Mouse (Mus musculus) MEL (cell line): ENCODE data around the gene Gm11172. TPM values are rescaled to one million over a fixed set of nuclear protein-coding genes. Genes with fewer than 3 reads are reported as not detected.

ENCODE experiments used
- DNase-seq: peaks from one replicate; pipeline ENCODE4 v3.0.0; 2011; ENCODE audit warnings: low read depth, low spot score
- H3K27ac ChIP-seq: 2 replicates; pipeline ENCODE4 v1.5.1; 2012; ENCODE audit warnings: low read depth, mild to moderate bottlenecking, control low read depth, low read length, moderate library complexity; ENCODE audit not compliant: control insufficient read depth
- H3K27me3 ChIP-seq, 2 experiments: fragments of 150-350 bp in 1 of 2; sonication (generic) in 1 of 2; 2 replicates each; pipeline ENCODE4 v1.6.1; 2012; ENCODE audit warnings: low read length in 2 of 2, mild to moderate bottlenecking in 2 of 2, improper control_type of control experiment in 1 of 2, moderate library complexity in 1 of 2; ENCODE audit not compliant: insufficient read depth in 2 of 2, control insufficient read depth in 1 of 2
- H3K36me3 ChIP-seq, 2 experiments: 2 replicates each; pipeline ENCODE4 v1.6.1; 2012 to 2014; ENCODE audit warnings: low read length in 2 of 2, improper control_type of control experiment in 1 of 2, inconsistent platforms in 1 of 2, mild to moderate bottlenecking in 1 of 2; ENCODE audit not compliant: insufficient read depth in 2 of 2, control insufficient read depth in 1 of 2
- H3K4me1 ChIP-seq, 2 experiments: fragments of 150-350 bp in 1 of 2; sonication (generic) in 1 of 2; 2 replicates each; pipeline ENCODE4 v1.6.1; 2012; ENCODE audit warnings: low read length in 2 of 2, improper control_type of control experiment in 1 of 2, mild to moderate bottlenecking in 1 of 2; ENCODE audit not compliant: insufficient read depth in 2 of 2, control insufficient read depth in 1 of 2
- H3K4me3 ChIP-seq, 2 experiments: fragments of 150-350 bp in 1 of 2; sonication (generic) in 1 of 2; 2 replicates each; pipeline ENCODE4 v1.5.1; 2012; ENCODE audit warnings: low read depth in 2 of 2, low read length in 2 of 2, mild to moderate bottlenecking in 2 of 2, moderate library complexity in 2 of 2, control low read depth in 1 of 2, improper control_type of control experiment in 1 of 2; ENCODE audit not compliant: control insufficient read depth in 1 of 2, insufficient read depth in 1 of 2
- H3K79me2 ChIP-seq: 2 replicates; pipeline ENCODE4 v1.6.1; 2012; ENCODE audit warnings: mild to moderate bottlenecking, low read length, moderate library complexity; ENCODE audit not compliant: control insufficient read depth, poor library complexity, insufficient read depth
- H3K9ac ChIP-seq: 2 replicates; pipeline ENCODE4 v1.6.1; 2012; ENCODE audit warnings: low read depth, mild to moderate bottlenecking, control low read depth, low read length, moderate library complexity; ENCODE audit not compliant: control insufficient read depth, poor library complexity, severe bottlenecking
- H3K9me3 ChIP-seq: fragments of 150-350 bp; sonication (generic); replicated peaks from 2 replicates; pipeline ENCODE4 v1.6.1; 2012; ENCODE audit warnings: mild to moderate bottlenecking, low read length, improper control_type of control experiment, moderate library complexity; ENCODE audit not compliant: insufficient read depth
- BHLHE40 ChIP-seq: IDR thresholded peaks from 2 replicates; pipeline ENCODE4 v1.6.1; 2012; ENCODE audit warnings: low read depth, mild to moderate bottlenecking, inconsistent platforms, low read length, improper control_type of control experiment, borderline replicate concordance
- CHD2 ChIP-seq: IDR thresholded peaks from 2 replicates; pipeline ENCODE4 v1.6.1; 2011; ENCODE audit warnings: low read length, improper control_type of control experiment
- CTCF ChIP-seq, 3 experiments: IDR thresholded peaks in 2 of 3; conservative IDR thresholded peaks in 1 of 3; 2 replicates each; pipeline ENCODE4 v1.5.1; 2011 to 2012; ENCODE audit warnings: low read length in 3 of 3, low read depth in 2 of 3, mild to moderate bottlenecking in 2 of 3, improper control_type of control experiment in 1 of 3, inconsistent platforms in 1 of 3, mixed read lengths in 1 of 3, moderate library complexity in 1 of 3; ENCODE audit not compliant: control insufficient read depth in 1 of 3, insufficient read depth in 1 of 3, poor library complexity in 1 of 3, severe bottlenecking in 1 of 3
- GATA1 ChIP-seq: IDR thresholded peaks from 2 replicates; pipeline ENCODE4 v1.6.1; 2011; ENCODE audit warnings: low read depth, low read length, improper control_type of control experiment
- HCFC1 ChIP-seq: IDR thresholded peaks from 2 replicates; pipeline ENCODE4 v1.6.1; 2012; ENCODE audit warnings: low read depth, mild to moderate bottlenecking, inconsistent platforms, low read length, improper control_type of control experiment, moderate library complexity
- JUND ChIP-seq: IDR thresholded peaks from 2 replicates; pipeline ENCODE4 v1.6.1; 2011; ENCODE audit warnings: low read depth, mild to moderate bottlenecking, improper control_type of control experiment, low read length
- KAT2A ChIP-seq: conservative IDR thresholded peaks from 2 replicates; pipeline ENCODE4 v1.6.1; 2012; ENCODE audit warnings: low read depth, low read length, improper control_type of control experiment, inconsistent platforms
- MAZ ChIP-seq: IDR thresholded peaks from 2 replicates; pipeline ENCODE4 v1.6.1; 2012; ENCODE audit warnings: low read depth, mild to moderate bottlenecking, inconsistent platforms, low read length, improper control_type of control experiment
- MEF2A ChIP-seq: IDR thresholded peaks from 2 replicates; pipeline ENCODE4 v1.6.1; 2014; ENCODE audit warnings: low read depth, mild to moderate bottlenecking, inconsistent platforms, low read length, improper control_type of control experiment; ENCODE audit not compliant: poor library complexity, insufficient replicate concordance, severe bottlenecking; ENCODE audit errors: extremely low read depth
- MXI1 ChIP-seq: IDR thresholded peaks from 2 replicates; pipeline ENCODE4 v1.6.1; 2011; ENCODE audit warnings: mild to moderate bottlenecking, low read depth, low read length, improper control_type of control experiment
- MYC ChIP-seq: IDR thresholded peaks from 2 replicates; pipeline ENCODE4 v1.6.1; 2011; ENCODE audit warnings: low read depth, mild to moderate bottlenecking, low read length, improper control_type of control experiment, moderate library complexity
- POLR2A ChIP-seq, 2 experiments: IDR thresholded peaks; 2 replicates each; pipeline ENCODE4 v1.6.1; 2011 to 2012; ENCODE audit warnings: low read length in 2 of 2, mild to moderate bottlenecking in 2 of 2, control low read depth in 1 of 2, improper control_type of control experiment in 1 of 2, low read depth in 1 of 2, moderate library complexity in 1 of 2; ENCODE audit not compliant: control insufficient read depth in 1 of 2, insufficient read depth in 1 of 2, poor library complexity in 1 of 2
- POLR2AphosphoS5 ChIP-seq: IDR thresholded peaks from 2 replicates; pipeline ENCODE4 v1.6.1; 2012; ENCODE audit warnings: low read depth, borderline replicate concordance, mild to moderate bottlenecking, inconsistent platforms, low read length, moderate library complexity, mixed read lengths
- RCOR1 ChIP-seq: IDR thresholded peaks from 2 replicates; pipeline ENCODE4 v1.6.1; 2012; ENCODE audit warnings: low read depth, mild to moderate bottlenecking, inconsistent platforms, low read length, improper control_type of control experiment
- TAL1 ChIP-seq: IDR thresholded peaks from 2 replicates; pipeline ENCODE4 v1.6.1; 2012; ENCODE audit warnings: mild to moderate bottlenecking, inconsistent platforms, low read length, moderate library complexity, mixed read lengths
- TCF12 ChIP-seq: IDR thresholded peaks from 2 replicates; pipeline ENCODE4 v1.6.1; 2014; ENCODE audit warnings: low read depth, mild to moderate bottlenecking, inconsistent platforms, low read length, improper control_type of control experiment, moderate library complexity
- UBTF ChIP-seq: IDR thresholded peaks from 2 replicates; pipeline ENCODE4 v1.6.1; 2012; ENCODE audit warnings: low read depth, mild to moderate bottlenecking, inconsistent platforms, low read length, improper control_type of control experiment, moderate library complexity, borderline replicate concordance; ENCODE audit not compliant: insufficient read depth
- USF1 ChIP-seq: IDR thresholded peaks from 2 replicates; pipeline ENCODE4 v1.6.1; 2014; ENCODE audit warnings: low read depth, mild to moderate bottlenecking, inconsistent platforms, low read length, improper control_type of control experiment, moderate library complexity
- ZC3H11A ChIP-seq: IDR thresholded peaks from 2 replicates; pipeline ENCODE4 v1.6.1; 2012; ENCODE audit warnings: low read depth, mild to moderate bottlenecking, inconsistent platforms, low read length, improper control_type of control experiment
- ZMIZ1 ChIP-seq: IDR thresholded peaks from 2 replicates; pipeline ENCODE4 v1.6.1; 2012; ENCODE audit warnings: low read depth, mild to moderate bottlenecking, inconsistent platforms, low read length, improper control_type of control experiment, moderate library complexity
- ZNF384 ChIP-seq: IDR thresholded peaks from 2 replicates; pipeline ENCODE4 v1.6.1; 2012; ENCODE audit warnings: low read depth, mild to moderate bottlenecking, inconsistent platforms, low read length, improper control_type of control experiment
- polyA plus RNA-seq, 2 experiments: library from polyadenylated mRNA; stranded (reverse) in 1 of 2; unstranded in 1 of 2; fragments of >175 nt in 1 of 2; fragments of >200 nt in 1 of 2; gene quantifications; 2 replicates each; pipeline versions ENCODE4 v1.2.1 to v1.2.4; 2012; ENCODE audit warnings: low replicate concordance in 2 of 2, low read depth in 1 of 2; ENCODE audit not compliant: insufficient read length in 2 of 2, insufficient read depth in 1 of 2, missing spikeins in 1 of 2
- total RNA-seq: library from RNA; depleted of rRNA; stranded (reverse); fragments of 300-350 nt; gene quantifications from 2 replicates; pipeline ENCODE4 v1.2.3, GENCODE M21; 2012

Gm11172 gene
- total and polyA plus RNA-seq, 3 experiments = not detected

GRCm38 (mm10) chr16:10768821-10769220, 43.9 kb upstream of the Gm11172 start:
- H3K9ac ChIP-seq = no peak overlapping the region
- no peak overlapping the region for H3K4me3 ChIP-seq
- TF ChIP-seq MYC (no peak), USF1 (no peak), ZC3H11A (no peak), CHD2 (no peak), MAZ (no peak), TCF12 (no peak), UBTF (no peak), ZNF384 (no peak), POLR2A (IDR thresholded peaks at IDR 0.05; ENCODE audit: control insufficient read depth in 1 of 2, insufficient read depth in 1 of 2, low read depth in 1 of 2, low read length in 2 of 2, poor library complexity in 1 of 2) (no peak), HCFC1 (no peak), CTCF (IDR thresholded peaks at IDR 0.05 in 2 of 3, conservative IDR thresholded peaks at IDR 0.05 in 1 of 3; ENCODE audit: control insufficient read depth in 1 of 3, insufficient read depth in 1 of 3, low read depth in 2 of 3, low read length in 3 of 3, poor library complexity in 1 of 3, severe bottlenecking in 1 of 3) (no peak), TAL1 (no peak), BHLHE40 (no peak), MXI1 (no peak), POLR2AphosphoS5 (no peak), KAT2A (no peak), JUND (no peak), RCOR1 (no peak), GATA1 (no peak)
- no peaks in the 10 kb centered on the region for H3K4me1 ChIP-seq
- no peak overlapping the region for H3K27ac ChIP-seq
- H3K9me3 ChIP-seq = no peaks in the 10 kb centered on the region
- no peaks in the 10 kb centered on the region; a peak in 1 of 4 replicates for H3K36me3 ChIP-seq
- no peak for DNase-seq
- H3K79me2 ChIP-seq = no peaks in the 10 kb centered on the region
- no peaks in the 10 kb centered on the region; a peak in 1 of 4 replicates for H3K27me3 ChIP-seq

GRCm38 (mm10) chr16:10769661-10770060, 43.1 kb upstream of the Gm11172 start:
- Histone ChIP-seq H3K27ac (no peak overlapping the region), H3K9me3 (no peaks in the 10 kb centered on the region), H3K79me2 (no peaks in the 10 kb centered on the region), H3K9ac (no peak overlapping the region), H3K4me1 (no peaks in the 10 kb centered on the region), H3K36me3 (no peaks in the 10 kb centered on the region; a peak in 1 of 4 replicates), H3K27me3 (no peaks in the 10 kb centered on the region; a peak in 1 of 4 replicates), H3K4me3 (no peak overlapping the region)
- TF ChIP-seq JUND (no peak), GATA1 (no peak), MEF2A (no peak), MXI1 (no peak), UBTF (no peak), USF1 (no peak), ZMIZ1 (no peak), CHD2 (no peak)
- no peak for DNase-seq
